Mouse (Mus musculus): ENCODE results near the gene 4931414P19Rik.

GRCm38 (mm10) chr14:54653496-54653895 lies 47.7 kb upstream of the 4931414P19Rik start:
- TF ChIP-seq CTCF (IDR thresholded peaks at IDR 0.05; ENCODE audit: borderline replicate concordance, insufficient read depth, low read length) (no peak), POLR2A (IDR thresholded peaks at IDR 0.05; ENCODE audit: low read depth, low read length) (peak; percentile 95)

Measured in embryonic fibroblast, embryonic 13.5 days (primary cell).